Mouse (Mus musculus): ENCODE data around the gene Hectd4. TPM values are rescaled to one million over a fixed set of nuclear protein-coding genes. Genes with fewer than 3 reads are reported as not detected.

Gene Hectd4
- total and polyA plus RNA-seq, 3 experiments: 2.1 to 7.8 (median 6.0) TPM

DNA sequence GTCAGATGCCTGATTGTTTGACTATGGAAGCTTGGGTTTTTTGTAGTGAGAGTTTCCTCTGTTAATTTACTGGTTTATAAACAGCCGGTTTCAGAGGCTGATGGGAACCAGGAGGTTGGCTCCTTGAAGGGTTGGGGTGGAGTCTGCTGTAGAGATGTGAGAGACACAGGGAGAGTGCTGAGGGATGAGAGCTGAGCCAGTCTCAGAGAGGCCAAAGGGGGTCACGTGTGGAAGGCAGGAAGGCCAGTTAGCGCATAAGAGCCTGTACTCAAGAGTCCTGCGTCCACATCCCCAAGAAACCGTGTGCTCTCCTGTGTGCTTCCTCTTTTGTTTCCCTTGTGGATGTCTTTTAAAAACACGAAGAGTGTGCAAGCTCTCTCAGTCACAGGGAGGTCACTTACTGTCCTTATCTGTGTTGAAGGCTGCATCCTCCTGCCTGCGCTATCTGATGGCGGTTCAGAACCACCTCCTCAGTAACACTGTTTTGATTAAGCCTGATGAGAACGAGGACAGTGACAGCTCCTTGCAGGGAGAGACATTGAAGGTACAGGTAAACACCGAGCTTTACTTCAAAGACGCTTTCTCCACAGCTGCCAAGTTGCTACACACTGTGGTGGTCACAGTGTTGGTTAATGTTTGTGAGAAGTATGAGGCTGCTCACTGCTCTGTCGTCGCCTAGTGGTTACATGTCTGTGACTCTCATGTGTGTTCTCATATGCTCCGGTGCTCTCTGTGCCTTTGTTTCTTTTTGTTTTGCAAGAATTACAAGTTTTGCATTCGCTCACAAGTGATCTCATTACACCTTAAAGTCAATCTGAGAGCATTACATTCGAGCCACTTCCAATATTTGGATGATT is 72.5 kb downstream of the Hectd4 start:
- Histone ChIP-seq H3K9me3 (replicated peaks; ENCODE audit: low read length) (no peaks in the 10 kb centered on the region), H3K27me3 (replicated peaks) (no peaks in the 10 kb centered on the region), H3K27ac (ENCODE audit: insufficient read depth, low read depth) (no peak overlapping the region), H3K36me3 (replicated peaks in 1 of 2; ENCODE audit: control insufficient read depth in 1 of 2, insufficient read depth in 1 of 2, low read length in 1 of 2) (peaks cover 48 to 84% of the 10 kb centered on the region in 2 experiments), H3K79me2 (replicated peaks; ENCODE audit: control insufficient read depth, extremely low read depth, insufficient read depth, poor library complexity, severe bottlenecking) (no peaks in the 10 kb centered on the region), H3K4me1 (ENCODE audit: control insufficient read depth in 1 of 2, insufficient read depth in 2 of 2) (peaks cover 0 to 3% of the 10 kb centered on the region in 2 experiments; a peak in 1 of 4 replicates), H3K9ac (ENCODE audit: insufficient read depth, low read depth) (no peak overlapping the region), H3K4me3 (replicated peaks in 1 of 3; ENCODE audit: low read depth in 2 of 3, low read length in 2 of 3, poor library complexity in 1 of 3) (no peak overlapping the region), H3K4me2 (ENCODE audit: insufficient read depth, low read depth, poor library complexity, severe bottlenecking) (no peak overlapping the region)
- TF ChIP-seq CHD2 (IDR thresholded peaks at IDR 0.05; ENCODE audit: low read length) (no peak), ETS1 (conservative IDR thresholded peaks at IDR 0.05; ENCODE audit: low read depth, low read length) (no peak), POLR2A (IDR thresholded peaks at IDR 0.05; ENCODE audit: low read depth, low read length) (no peak), E2F4 (IDR thresholded peaks at IDR 0.05; ENCODE audit: insufficient replicate concordance, low read depth, low read length) (no peak), USF1 (IDR thresholded peaks at IDR 0.05; ENCODE audit: low read depth, low read length) (no peak), MYC (IDR thresholded peaks at IDR 0.05; ENCODE audit: low read depth, low read length) (no peak), EP300 (IDR thresholded peaks at IDR 0.05; ENCODE audit: low read length) (no peak), BHLHE40 (IDR thresholded peaks at IDR 0.05; ENCODE audit: low read depth, low read length) (no peak), ZC3H11A (IDR thresholded peaks at IDR 0.05; ENCODE audit: low read depth, low read length) (no peak), MEF2A (IDR thresholded peaks at IDR 0.05; ENCODE audit: borderline replicate concordance, low read depth, low read length) (no peak), USF2 (conservative IDR thresholded peaks at IDR 0.05; ENCODE audit: low read depth, low read length) (no peak), MAX (IDR thresholded peaks at IDR 0.05; ENCODE audit: low read length) (no peak), CHD1 (IDR thresholded peaks at IDR 0.05; ENCODE audit: low read depth, low read length) (no peak), JUND (conservative IDR thresholded peaks at IDR 0.05; ENCODE audit: low read depth, low read length) (no peak)
- dilution Hi-C loops (cut with MboI; ENCODE audit: extremely low pct_ligation_motif_present, extremely low pct_unique_long_range_greater_than_20kb, low sequenced_read_pairs) (no loop called here), in situ Hi-C loops (cut with MboI; ENCODE audit: low pct_ligation_motif_present, low pct_unique_long_range_greater_than_20kb, low sequenced_read_pairs) (no loop called here)
- DNase-seq (ENCODE audit: extremely low read depth): no peak

DNA sequence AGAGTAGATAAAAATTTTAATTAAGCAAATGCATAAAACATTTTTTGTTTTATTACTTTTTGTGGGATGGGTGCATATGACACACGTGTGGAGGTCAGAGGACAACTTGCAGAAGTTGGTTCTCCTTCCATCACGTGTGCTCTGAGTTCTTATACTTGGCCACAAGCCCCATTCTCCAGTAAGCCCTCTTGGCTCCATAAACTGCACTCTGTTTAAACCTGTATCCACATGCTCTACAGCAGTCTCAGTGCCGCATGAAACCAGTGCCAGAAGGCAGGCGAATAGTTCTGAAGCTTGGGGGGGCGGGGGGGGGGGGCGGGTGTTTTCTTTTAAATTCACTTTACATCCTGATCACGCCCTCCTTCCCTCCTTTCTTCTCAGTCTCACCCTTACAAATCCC is 85.0 kb downstream of the Hectd4 start:
- H3K36me3 ChIP-seq (replicated peaks in 1 of 2; ENCODE audit: control insufficient read depth in 1 of 2, insufficient read depth in 1 of 2, low read length in 1 of 2): peaks cover 55 to 87% of the 10 kb centered on the region in 2 experiments
- TF ChIP-seq ZNF384 (IDR thresholded peaks at IDR 0.05; ENCODE audit: low read depth, low read length) (no peak), MXI1 (IDR thresholded peaks at IDR 0.05; ENCODE audit: low read depth, low read length) (no peak), SIN3A (IDR thresholded peaks at IDR 0.05; ENCODE audit: low read length) (no peak), MAZ (IDR thresholded peaks at IDR 0.05; ENCODE audit: low read depth, low read length) (no peak), BHLHE40 (IDR thresholded peaks at IDR 0.05; ENCODE audit: low read depth, low read length) (no peak), CHD1 (IDR thresholded peaks at IDR 0.05; ENCODE audit: low read depth, low read length) (no peak), E2F4 (IDR thresholded peaks at IDR 0.05; ENCODE audit: insufficient replicate concordance, low read depth, low read length) (no peak), CTCF (conservative IDR thresholded peaks at IDR 0.05 in 1 of 2, IDR thresholded peaks at IDR 0.05 in 1 of 2; ENCODE audit: low read depth in 2 of 2, low read length in 2 of 2) (no peak), TBP (conservative IDR thresholded peaks at IDR 0.05; ENCODE audit: low read depth, low read length) (no peak), ZC3H11A (IDR thresholded peaks at IDR 0.05; ENCODE audit: low read depth, low read length) (no peak), MYC (IDR thresholded peaks at IDR 0.05; ENCODE audit: low read depth, low read length) (no peak), ZKSCAN1 (IDR thresholded peaks at IDR 0.05; ENCODE audit: borderline replicate concordance, low read depth, low read length) (no peak), NRF1 (IDR thresholded peaks at IDR 0.05; ENCODE audit: low read depth, low read length) (no peak), USF1 (IDR thresholded peaks at IDR 0.05; ENCODE audit: low read depth, low read length) (no peak), ETS1 (conservative IDR thresholded peaks at IDR 0.05; ENCODE audit: low read depth, low read length) (no peak)
- dilution Hi-C loops (cut with MboI; ENCODE audit: extremely low pct_ligation_motif_present, extremely low pct_unique_long_range_greater_than_20kb, low sequenced_read_pairs): no loop called here

More for the DNA sequence above, 85.0 kb downstream of the Hectd4 start:
- H3K79me2 ChIP-seq (replicated peaks; ENCODE audit: control insufficient read depth, extremely low read depth, insufficient read depth, poor library complexity, severe bottlenecking): no peaks in the 10 kb centered on the region
- no peak overlapping the region for H3K27ac ChIP-seq (ENCODE audit: insufficient read depth, low read depth)
- no peak overlapping the region for H3K9ac ChIP-seq (ENCODE audit: insufficient read depth, low read depth)
- no peak overlapping the region for H3K4me3 ChIP-seq (replicated peaks in 1 of 3; ENCODE audit: low read depth in 2 of 3, low read length in 2 of 3, poor library complexity in 1 of 3)
- no peaks in the 10 kb centered on the region for H3K9me3 ChIP-seq (replicated peaks; ENCODE audit: low read length)
- in situ Hi-C loops (cut with MboI; ENCODE audit: low pct_ligation_motif_present, low pct_unique_long_range_greater_than_20kb, low sequenced_read_pairs): no loop called here
- peaks cover 0 to 22% of the 10 kb centered on the region in 2 experiments; a peak in 2 of 4 replicates for H3K4me1 ChIP-seq (ENCODE audit: control insufficient read depth in 1 of 2, insufficient read depth in 2 of 2)
- H3K27me3 ChIP-seq (replicated peaks): no peaks in the 10 kb centered on the region
- no peak overlapping the region for H3K4me2 ChIP-seq (ENCODE audit: insufficient read depth, low read depth, poor library complexity, severe bottlenecking)
- DNase-seq (ENCODE audit: extremely low read depth): no peak
